Mouse (Mus musculus) MEL (cell line): Measurements from ENCODE around the gene Eif1. TPM values are rescaled to one million over a fixed set of nuclear protein-coding genes. Genes with fewer than 3 reads are reported as not detected.

Experiments
- DNase-seq: peaks from one replicate; pipeline ENCODE4 v3.0.0; 2011; ENCODE audit warnings: low read depth, low spot score
- H3K27ac ChIP-seq: 2 replicates; pipeline ENCODE4 v1.5.1; 2012; ENCODE audit warnings: low read depth, mild to moderate bottlenecking, control low read depth, low read length, moderate library complexity; ENCODE audit not compliant: control insufficient read depth
- H3K27me3 ChIP-seq, 2 experiments: fragments of 150-350 bp in 1 of 2; sonication (generic) in 1 of 2; 2 replicates each; pipeline ENCODE4 v1.6.1; 2012; ENCODE audit warnings: low read length in 2 of 2, mild to moderate bottlenecking in 2 of 2, improper control_type of control experiment in 1 of 2, moderate library complexity in 1 of 2; ENCODE audit not compliant: insufficient read depth in 2 of 2, control insufficient read depth in 1 of 2
- H3K36me3 ChIP-seq, 2 experiments: 2 replicates each; pipeline ENCODE4 v1.6.1; 2012 to 2014; ENCODE audit warnings: low read length in 2 of 2, improper control_type of control experiment in 1 of 2, inconsistent platforms in 1 of 2, mild to moderate bottlenecking in 1 of 2; ENCODE audit not compliant: insufficient read depth in 2 of 2, control insufficient read depth in 1 of 2
- H3K4me1 ChIP-seq, 2 experiments: fragments of 150-350 bp in 1 of 2; sonication (generic) in 1 of 2; 2 replicates each; pipeline ENCODE4 v1.6.1; 2012; ENCODE audit warnings: low read length in 2 of 2, improper control_type of control experiment in 1 of 2, mild to moderate bottlenecking in 1 of 2; ENCODE audit not compliant: insufficient read depth in 2 of 2, control insufficient read depth in 1 of 2
- H3K4me3 ChIP-seq, 2 experiments: fragments of 150-350 bp in 1 of 2; sonication (generic) in 1 of 2; 2 replicates each; pipeline ENCODE4 v1.5.1; 2012; ENCODE audit warnings: low read depth in 2 of 2, low read length in 2 of 2, mild to moderate bottlenecking in 2 of 2, moderate library complexity in 2 of 2, control low read depth in 1 of 2, improper control_type of control experiment in 1 of 2; ENCODE audit not compliant: control insufficient read depth in 1 of 2, insufficient read depth in 1 of 2
- H3K79me2 ChIP-seq: 2 replicates; pipeline ENCODE4 v1.6.1; 2012; ENCODE audit warnings: mild to moderate bottlenecking, low read length, moderate library complexity; ENCODE audit not compliant: control insufficient read depth, poor library complexity, insufficient read depth
- H3K9ac ChIP-seq: 2 replicates; pipeline ENCODE4 v1.6.1; 2012; ENCODE audit warnings: low read depth, mild to moderate bottlenecking, control low read depth, low read length, moderate library complexity; ENCODE audit not compliant: control insufficient read depth, poor library complexity, severe bottlenecking
- H3K9me3 ChIP-seq: fragments of 150-350 bp; sonication (generic); replicated peaks from 2 replicates; pipeline ENCODE4 v1.6.1; 2012; ENCODE audit warnings: mild to moderate bottlenecking, low read length, improper control_type of control experiment, moderate library complexity; ENCODE audit not compliant: insufficient read depth
- BHLHE40 ChIP-seq: IDR thresholded peaks from 2 replicates; pipeline ENCODE4 v1.6.1; 2012; ENCODE audit warnings: low read depth, mild to moderate bottlenecking, inconsistent platforms, low read length, improper control_type of control experiment, borderline replicate concordance
- CHD1 ChIP-seq: IDR thresholded peaks from 2 replicates; pipeline ENCODE4 v1.6.1; 2012; ENCODE audit warnings: low read depth, mild to moderate bottlenecking, inconsistent platforms, low read length, improper control_type of control experiment
- CHD2 ChIP-seq: IDR thresholded peaks from 2 replicates; pipeline ENCODE4 v1.6.1; 2011; ENCODE audit warnings: low read length, improper control_type of control experiment
- CTCF ChIP-seq, 3 experiments: IDR thresholded peaks in 2 of 3; conservative IDR thresholded peaks in 1 of 3; 2 replicates each; pipeline ENCODE4 v1.5.1; 2011 to 2012; ENCODE audit warnings: low read length in 3 of 3, low read depth in 2 of 3, mild to moderate bottlenecking in 2 of 3, improper control_type of control experiment in 1 of 3, inconsistent platforms in 1 of 3, mixed read lengths in 1 of 3, moderate library complexity in 1 of 3; ENCODE audit not compliant: control insufficient read depth in 1 of 3, insufficient read depth in 1 of 3, poor library complexity in 1 of 3, severe bottlenecking in 1 of 3
- E2F4 ChIP-seq: IDR thresholded peaks from 2 replicates; pipeline ENCODE4 v1.6.1; 2011; ENCODE audit warnings: low read depth, low read length, improper control_type of control experiment, borderline replicate concordance
- EP300 ChIP-seq, 2 experiments: IDR thresholded peaks; 2 replicates each; pipeline ENCODE4 v1.6.1; 2011; ENCODE audit warnings: improper control_type of control experiment in 2 of 2, low read length in 2 of 2, low read depth in 1 of 2, mild to moderate bottlenecking in 1 of 2
- GABPA ChIP-seq: IDR thresholded peaks from 2 replicates; pipeline ENCODE4 v1.6.1; 2012; ENCODE audit warnings: low read depth, mild to moderate bottlenecking, inconsistent platforms, low read length, improper control_type of control experiment, moderate library complexity
- GATA1 ChIP-seq: IDR thresholded peaks from 2 replicates; pipeline ENCODE4 v1.6.1; 2011; ENCODE audit warnings: low read depth, low read length, improper control_type of control experiment
- HCFC1 ChIP-seq: IDR thresholded peaks from 2 replicates; pipeline ENCODE4 v1.6.1; 2012; ENCODE audit warnings: low read depth, mild to moderate bottlenecking, inconsistent platforms, low read length, improper control_type of control experiment, moderate library complexity
- JUND ChIP-seq: IDR thresholded peaks from 2 replicates; pipeline ENCODE4 v1.6.1; 2011; ENCODE audit warnings: low read depth, mild to moderate bottlenecking, improper control_type of control experiment, low read length
- KAT2A ChIP-seq: conservative IDR thresholded peaks from 2 replicates; pipeline ENCODE4 v1.6.1; 2012; ENCODE audit warnings: low read depth, low read length, improper control_type of control experiment, inconsistent platforms
- MAX ChIP-seq: IDR thresholded peaks from 2 replicates; pipeline ENCODE4 v1.6.1; 2011; ENCODE audit warnings: low read length, improper control_type of control experiment
- MXI1 ChIP-seq: IDR thresholded peaks from 2 replicates; pipeline ENCODE4 v1.6.1; 2011; ENCODE audit warnings: mild to moderate bottlenecking, low read depth, low read length, improper control_type of control experiment
- MYC ChIP-seq: IDR thresholded peaks from 2 replicates; pipeline ENCODE4 v1.6.1; 2011; ENCODE audit warnings: low read depth, mild to moderate bottlenecking, low read length, improper control_type of control experiment, moderate library complexity
- NELFE ChIP-seq: IDR thresholded peaks from 2 replicates; pipeline ENCODE4 v1.6.1; 2011; ENCODE audit warnings: low read depth, low read length, improper control_type of control experiment
- NRF1 ChIP-seq: IDR thresholded peaks from 2 replicates; pipeline ENCODE4 v1.6.1; 2014; ENCODE audit warnings: low read depth, mild to moderate bottlenecking, inconsistent platforms, low read length, improper control_type of control experiment, moderate library complexity; ENCODE audit not compliant: poor library complexity, insufficient read depth, severe bottlenecking
- POLR2A ChIP-seq, 2 experiments: IDR thresholded peaks; 2 replicates each; pipeline ENCODE4 v1.6.1; 2011 to 2012; ENCODE audit warnings: low read length in 2 of 2, mild to moderate bottlenecking in 2 of 2, control low read depth in 1 of 2, improper control_type of control experiment in 1 of 2, low read depth in 1 of 2, moderate library complexity in 1 of 2; ENCODE audit not compliant: control insufficient read depth in 1 of 2, insufficient read depth in 1 of 2, poor library complexity in 1 of 2
- POLR2AphosphoS2 ChIP-seq: IDR thresholded peaks from 2 replicates; pipeline ENCODE4 v1.6.1; 2011; ENCODE audit warnings: low read length, improper control_type of control experiment
- POLR2AphosphoS5 ChIP-seq: IDR thresholded peaks from 2 replicates; pipeline ENCODE4 v1.6.1; 2012; ENCODE audit warnings: low read depth, borderline replicate concordance, mild to moderate bottlenecking, inconsistent platforms, low read length, moderate library complexity, mixed read lengths
- RAD21 ChIP-seq: IDR thresholded peaks from 2 replicates; pipeline ENCODE4 v1.6.1; 2011; ENCODE audit warnings: mild to moderate bottlenecking, low read depth, low read length, improper control_type of control experiment
- RCOR1 ChIP-seq: IDR thresholded peaks from 2 replicates; pipeline ENCODE4 v1.6.1; 2012; ENCODE audit warnings: low read depth, mild to moderate bottlenecking, inconsistent platforms, low read length, improper control_type of control experiment
- SIN3A ChIP-seq: IDR thresholded peaks from 2 replicates; pipeline ENCODE4 v1.6.1; 2012; ENCODE audit warnings: low read length, improper control_type of control experiment, inconsistent platforms
- SMC3 ChIP-seq: IDR thresholded peaks from 2 replicates; pipeline ENCODE4 v1.6.1; 2011; ENCODE audit warnings: low read depth, low read length, improper control_type of control experiment
- TBP ChIP-seq: IDR thresholded peaks from 2 replicates; pipeline ENCODE4 v1.8.0; 2011; ENCODE audit warnings: low read depth, low read length, improper control_type of control experiment
- TCF12 ChIP-seq: IDR thresholded peaks from 2 replicates; pipeline ENCODE4 v1.6.1; 2014; ENCODE audit warnings: low read depth, mild to moderate bottlenecking, inconsistent platforms, low read length, improper control_type of control experiment, moderate library complexity
- UBTF ChIP-seq: IDR thresholded peaks from 2 replicates; pipeline ENCODE4 v1.6.1; 2012; ENCODE audit warnings: low read depth, mild to moderate bottlenecking, inconsistent platforms, low read length, improper control_type of control experiment, moderate library complexity, borderline replicate concordance; ENCODE audit not compliant: insufficient read depth
- ZMIZ1 ChIP-seq: IDR thresholded peaks from 2 replicates; pipeline ENCODE4 v1.6.1; 2012; ENCODE audit warnings: low read depth, mild to moderate bottlenecking, inconsistent platforms, low read length, improper control_type of control experiment, moderate library complexity
- ZNF384 ChIP-seq: IDR thresholded peaks from 2 replicates; pipeline ENCODE4 v1.6.1; 2012; ENCODE audit warnings: low read depth, mild to moderate bottlenecking, inconsistent platforms, low read length, improper control_type of control experiment
- polyA plus RNA-seq, 2 experiments: library from polyadenylated mRNA; stranded (reverse) in 1 of 2; unstranded in 1 of 2; fragments of >175 nt in 1 of 2; fragments of >200 nt in 1 of 2; gene quantifications; 2 replicates each; pipeline versions ENCODE4 v1.2.1 to v1.2.4; 2012; ENCODE audit warnings: low replicate concordance in 2 of 2, low read depth in 1 of 2; ENCODE audit not compliant: insufficient read length in 2 of 2, insufficient read depth in 1 of 2, missing spikeins in 1 of 2
- total RNA-seq: library from RNA; depleted of rRNA; stranded (reverse); fragments of 300-350 nt; gene quantifications from 2 replicates; pipeline ENCODE4 v1.2.3, GENCODE M21; 2012

The Eif1 gene
- total and polyA plus RNA-seq, 3 experiments, result 289 to 926 (median 320) TPM

DNA sequence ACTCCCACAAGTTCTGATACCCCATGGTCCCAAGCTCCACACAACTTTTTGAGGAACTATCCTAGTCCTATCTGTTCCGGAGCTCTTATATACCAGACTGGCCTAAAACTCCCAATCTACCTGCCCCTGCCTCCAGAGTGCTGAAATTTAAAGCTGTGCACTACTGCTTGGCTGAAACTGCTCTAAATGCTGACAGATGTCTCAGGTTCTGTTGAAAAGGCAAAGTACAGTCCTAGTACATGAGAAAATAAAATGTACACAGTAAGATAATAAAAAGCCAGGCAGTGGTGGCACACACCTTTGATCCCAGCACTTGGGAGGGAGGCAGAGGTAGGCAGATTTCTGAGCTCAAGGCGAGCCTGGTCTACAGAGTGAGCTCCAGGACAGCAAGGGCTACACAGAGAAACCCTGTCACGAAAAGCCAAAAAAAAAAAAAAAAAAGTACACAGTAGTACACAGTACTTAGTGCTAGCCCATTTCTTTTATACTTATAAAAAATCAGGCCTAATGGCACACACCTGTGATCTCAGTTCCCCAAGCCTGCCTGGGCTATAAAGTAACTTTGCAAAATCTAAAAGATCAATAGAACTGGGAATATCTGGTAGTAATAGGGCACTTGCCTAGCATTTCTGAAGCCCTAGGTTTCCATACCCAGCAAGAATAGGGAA is 3.0 kb downstream of the Eif1 start:
- H3K36me3 ChIP-seq, result peaks cover 10 to 34% of the 10 kb centered on the region in 2 experiments
- no peaks in the 10 kb centered on the region for H3K27me3 ChIP-seq
- peak; percentile 71 for DNase-seq
- peaks cover 18% of the 10 kb centered on the region for H3K79me2 ChIP-seq
- peak overlapping the region; percentile 37; the same call in 1 of the 2 replicates for H3K27ac ChIP-seq
- TF ChIP-seq POLR2A (IDR thresholded peaks at IDR 0.05; ENCODE audit: control insufficient read depth in 1 of 2, insufficient read depth in 1 of 2, low read depth in 1 of 2, low read length in 2 of 2, poor library complexity in 1 of 2), result peak; percentile 48 to 70; a peak in 3 of 4 replicates
- TF ChIP-seq TBP, result peak; percentile 69; the same call in 1 of the 2 replicates
- TF ChIP-seq POLR2AphosphoS2, result peak; percentile 96
- no peak for TF ChIP-seq NRF1
- TF ChIP-seq RCOR1, result no peak; the same call in none of the 2 replicates
- TF ChIP-seq GABPA, result no peak
- TF ChIP-seq RAD21, result no peak
- TF ChIP-seq ZMIZ1, result peak; percentile 78
- TF ChIP-seq CHD1, result no peak
- 0 out of 2 replicates have a peak, but pooled peaks have one; percentile 2 for TF ChIP-seq BHLHE40
- no peak for TF ChIP-seq GATA1
- TF ChIP-seq CHD2, result peak; percentile 34
- 0 out of 2 replicates have a peak, but pooled peaks have one; percentile 17 for TF ChIP-seq MYC
- peak; percentile 78; the same call in 1 of the 2 replicates for TF ChIP-seq ZNF384
- TF ChIP-seq EP300 (IDR thresholded peaks at IDR 0.05; ENCODE audit: low read depth in 1 of 2, low read length in 2 of 2), result no peak
- TF ChIP-seq, all 39 proteins: peak for 8
- Histone ChIP-seq H3K9me3 (no peaks in the 10 kb centered on the region), H3K4me1 (peaks cover 15 to 26% of the 10 kb centered on the region in 2 experiments), H3K9ac (peak overlapping the region; percentile 49), H3K4me3 (peak overlapping the region in 1 of 2 experiments; percentile 74; a peak in 1 of 4 replicates)

GRCm38 (mm10) chr11:100323578-100323977 is 3.9 kb downstream of the Eif1 start:
- no peaks in the 10 kb centered on the region for H3K9me3 ChIP-seq
- peaks cover 9 to 17% of the 10 kb centered on the region in 2 experiments for H3K4me1 ChIP-seq
- H3K27me3 ChIP-seq, result no peaks in the 10 kb centered on the region
- peak; percentile 95 for DNase-seq
- no peak overlapping the region for H3K9ac ChIP-seq
- peaks cover 10 to 25% of the 10 kb centered on the region in 2 experiments for H3K36me3 ChIP-seq
- H3K79me2 ChIP-seq, result peaks cover 18% of the 10 kb centered on the region
- no peak overlapping the region for H3K27ac ChIP-seq
- no peak overlapping the region for H3K4me3 ChIP-seq
- peak; percentile 47 for TF ChIP-seq SMC3
- no peak for TF ChIP-seq ZNF384
- TF ChIP-seq HCFC1, result no peak
- TF ChIP-seq CHD1, result no peak
- TF ChIP-seq SIN3A, result peak; percentile 58
- no peak for TF ChIP-seq RCOR1
- TF ChIP-seq JUND, result no peak
- TF ChIP-seq MAX, result no peak
- peak; percentile 16; the same call in 1 of the 2 replicates for TF ChIP-seq TBP
- TF ChIP-seq GATA1, result no peak
- TF ChIP-seq TCF12, result no peak
- TF ChIP-seq MXI1, result no peak; the same call in 1 of the 2 replicates
- 0 out of 2 replicates have a peak, but pooled peaks have one; percentile 41 for TF ChIP-seq POLR2AphosphoS2
- TF ChIP-seq KAT2A, result no peak
- TF ChIP-seq GABPA, result no peak
- TF ChIP-seq NELFE, result no peak
- TF ChIP-seq UBTF, result no peak
- TF ChIP-seq BHLHE40, result no peak
- no peak for TF ChIP-seq ZMIZ1
- no peak for TF ChIP-seq E2F4
- TF ChIP-seq NRF1, result no peak
- no peak for TF ChIP-seq POLR2AphosphoS5
- no peak for TF ChIP-seq EP300 (IDR thresholded peaks at IDR 0.05; ENCODE audit: low read depth in 1 of 2, low read length in 2 of 2)
- TF ChIP-seq CTCF (IDR thresholded peaks at IDR 0.05 in 2 of 3, conservative IDR thresholded peaks at IDR 0.05 in 1 of 3; ENCODE audit: control insufficient read depth in 1 of 3, insufficient read depth in 1 of 3, low read depth in 2 of 3, low read length in 3 of 3, poor library complexity in 1 of 3, severe bottlenecking in 1 of 3), result peak; percentile 73 to 87 (median 86)
